Mouse (Mus musculus) bone marrow macrophage, adult 2 months (primary cell): ENCODE data around the gene St14.

ENCODE experiments used
- CTCF ChIP-seq: IDR thresholded peaks from 2 replicates; pipeline ENCODE4 v1.5.1; 2012; ENCODE audit warnings: low read depth, mild to moderate bottlenecking, low read length, moderate library complexity
- POLR2A ChIP-seq: IDR thresholded peaks from 2 replicates; pipeline ENCODE4 v1.6.1; 2012; ENCODE audit warnings: mild to moderate bottlenecking, low read depth, low read length, borderline replicate concordance

- no peak for TF ChIP-seq CTCF
- no peak for TF ChIP-seq POLR2A
These were observed 44.9 kb upstream of the St14 start for GRCm38 (mm10) chr9:31176379-31177130.
